In the genomic region with DNA sequence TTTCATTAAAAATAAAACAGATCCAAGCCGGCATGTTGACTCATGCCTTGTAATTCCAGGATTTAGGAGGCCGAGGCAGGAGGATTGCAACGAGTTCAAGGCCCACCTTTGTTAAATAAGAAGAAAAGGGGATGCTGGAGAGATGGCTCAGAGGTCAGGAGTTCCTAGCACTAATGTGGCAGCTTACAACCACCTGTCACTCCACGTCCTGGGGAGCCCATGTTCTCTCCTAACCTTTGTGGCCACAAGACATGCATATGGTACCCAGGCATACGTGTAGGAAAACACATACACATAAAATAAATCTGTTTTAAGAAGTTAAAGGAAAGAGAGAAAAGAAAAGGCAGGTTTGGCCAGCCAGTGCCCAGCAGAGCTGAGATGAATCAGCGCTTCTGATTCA, we compare ENCODE assay signal across 10 mouse cellular contexts. TPM values are rescaled to one million over a fixed set of nuclear protein-coding genes. Genes with fewer than 3 reads are reported as not detected.
DNase-seq lines count a peak whose midpoint lies in the region; ATAC-seq and TF ChIP-seq lines count a peak whose summit lies in the region.
"Had no signal": no experiment of that assay in that cellular context is flagged by ENCODE, and none has a peak within 500 bp of the region (broad histone marks: within the 10 kb centered on the region; RNA-seq: fewer than 3 reads in every experiment).

No protein-coding gene starts in this region.

- H3K36me3 ChIP-seq in kidney, adult 2 months (ENCODE audit: control insufficient read depth, insufficient read depth, low read length) = no peaks in the 10 kb centered on the region
- no peaks in the 10 kb centered on the region for H3K36me3 ChIP-seq in hindbrain, embryonic 10.5 days
- no peaks in the 10 kb centered on the region for H3K36me3 ChIP-seq in liver, embryonic 16.5 days (ENCODE audit: control insufficient read depth, insufficient read depth)
- H3K36me3 ChIP-seq: G1E had no signal

- H3K4me2 ChIP-seq in liver, embryonic 16.5 days (ENCODE audit: low read depth, low read length) = no peak overlapping the region

- H3K4me1 ChIP-seq in kidney, adult 2 months (ENCODE audit: control insufficient read depth, insufficient read depth, low read length) = peaks cover 43% of the 10 kb centered on the region
- H3K4me1 ChIP-seq in bone marrow macrophage, adult 2 months (ENCODE audit: control insufficient read depth, insufficient read depth, low read length) = peaks cover 53% of the 10 kb centered on the region
- H3K4me1 ChIP-seq in hindbrain, embryonic 10.5 days (replicated peaks) = peaks cover 61% of the 10 kb centered on the region
- H3K4me1 ChIP-seq in liver, embryonic 16.5 days (ENCODE audit: control insufficient read depth, low read depth, low read length) = peaks cover 38% of the 10 kb centered on the region

- no peak overlapping the region for H3K4me3 ChIP-seq in kidney, adult 2 months (ENCODE audit: insufficient read depth, low read depth, low read length)
- no peak overlapping the region for H3K4me3 ChIP-seq in bone marrow macrophage, adult 2 months (ENCODE audit: insufficient read depth, low read length)
- peak overlapping the region; percentile 16; the same call in 1 of the 2 replicates for H3K4me3 ChIP-seq in hindbrain, embryonic 10.5 days
- no peak overlapping the region for H3K4me3 ChIP-seq in liver, embryonic 16.5 days (ENCODE audit: low read depth, low read length)

- no peaks in the 10 kb centered on the region for H3K9me3 ChIP-seq in hindbrain, embryonic 10.5 days
- no peaks in the 10 kb centered on the region for H3K9me3 ChIP-seq in liver, embryonic 16.5 days (replicated peaks; ENCODE audit: control insufficient read depth, low read length)
- H3K9me3 ChIP-seq: G1E had no signal

- no peak overlapping the region for H3K9ac ChIP-seq in liver, embryonic 16.5 days (ENCODE audit: low read depth, low read length)
- H3K9ac ChIP-seq: liver, embryonic 14.5 days had no signal

- peak overlapping the region; percentile 17 for H3K27ac ChIP-seq in kidney, adult 2 months (ENCODE audit: insufficient read depth, low read depth, low read length)
- peak overlapping the region; percentile 86 for H3K27ac ChIP-seq in bone marrow macrophage, adult 2 months (ENCODE audit: insufficient read depth, low read depth, low read length)
- H3K27ac ChIP-seq in hindbrain, embryonic 10.5 days = peak overlapping the region; percentile 89
- H3K27ac ChIP-seq in liver, embryonic 16.5 days (ENCODE audit: low read length) = peak overlapping the region; percentile 50; the same call in 1 of the 2 replicates
- H3K27ac ChIP-seq: liver, embryonic 14.5 days had no signal

- no peak for ATAC-seq in liver, embryonic 16.5 days (ENCODE audit: low read depth)

- TF ChIP-seq POLR2A in kidney, adult 2 months (IDR thresholded peaks at IDR 0.05; ENCODE audit: low read depth, low read length) = no peak
- TF ChIP-seq POLR2A in bone marrow macrophage, adult 2 months (IDR thresholded peaks at IDR 0.05; ENCODE audit: borderline replicate concordance, low read depth, low read length) = no peak

- 65% methylated on average over 6 of the region's 6 CpGs for WGBS in kidney, adult 2 months
- 52% methylated on average over 6 of the region's 6 CpGs for WGBS in hindbrain, embryonic 10.5 days
- WGBS in liver, embryonic 16.5 days (ENCODE audit: insufficient replicate concordance) = 45% methylated on average over 6 of the region's 6 CpGs

- no peak for TF ChIP-seq CTCF in kidney, adult 2 months (conservative IDR thresholded peaks at IDR 0.05; ENCODE audit: insufficient read depth, insufficient read length, low read depth, low read length)
- no peak for TF ChIP-seq CTCF in bone marrow macrophage, adult 2 months (IDR thresholded peaks at IDR 0.05; ENCODE audit: low read depth, low read length)

- DNase-seq in kidney, adult 2 months = no peak
- DNase-seq in kidney, postnatal 25 days = no peak
- DNase-seq in hindbrain, embryonic 10.5 days (ENCODE audit: low spot score) = no peak
- no peak for DNase-seq in right cerebral cortex, adult 2 months (ENCODE audit: low spot score in 2 of 2)
- no peak for DNase-seq in left cerebral cortex, adult 9 months (ENCODE audit: low spot score in 2 of 2)
- DNase-seq in layer of hippocampus, adult 9-11 months = no peak

- no peaks in the 10 kb centered on the region for H3K27me3 ChIP-seq in kidney, adult 2 months (replicated peaks; ENCODE audit: control insufficient read depth, insufficient read depth, low read length)
- peaks cover 48% of the 10 kb centered on the region for H3K27me3 ChIP-seq in hindbrain, embryonic 10.5 days (ENCODE audit: insufficient read depth, poor library complexity, severe bottlenecking)
- peaks cover 37% of the 10 kb centered on the region for H3K27me3 ChIP-seq in liver, embryonic 16.5 days (ENCODE audit: control insufficient read depth, insufficient read depth, low read depth, low read length)

RNA-seq across cellular contexts. Expression of a gene that starts 37.2 kb away (rescaled TPM):
- polyA plus RNA-seq in kidney, adult 2 months (2012; rRNA removed) = 37.0 and 45.7 TPM in 2 replicates
- polyA plus RNA-seq in bone marrow macrophage, adult 2 months (2012; ENCODE audit: insufficient read depth, insufficient read length, missing spikeins) = 133 and 150 TPM in 2 replicates
- 42.1 and 67.1 TPM in 2 replicates for polyA plus RNA-seq in hindbrain, embryonic 10.5 days (2016; fragmentation: Nextera tagmentation; extraction: Ambion mirVana)
- polyA plus RNA-seq in liver, embryonic 16.5 days (2015; fragmentation: Nextera tagmentation; extraction: Ambion mirVana) = 41.4 and 42.7 TPM in 2 replicates

Comparison
In these comparisons a context has a peak if more than half of its experiments do, and no peak if none do; other contexts are left out.
1. H3K27ac ChIP-seq: peak in every context shown above with its lines; median percentile 89 in hindbrain, embryonic 10.5 days; 86 in bone marrow macrophage, adult 2 months; 50 in liver, embryonic 16.5 days; 17 in kidney, adult 2 months.